Mouse (Mus musculus) MEL (cell line): ENCODE data around the gene Myh1.

Source experiments
- CTCF ChIP-seq, 3 experiments: IDR thresholded peaks in 2 of 3; conservative IDR thresholded peaks in 1 of 3; 2 replicates each; pipeline ENCODE4 v1.5.1; 2011 to 2012; ENCODE audit warnings: low read length in 3 of 3, low read depth in 2 of 3, mild to moderate bottlenecking in 2 of 3, improper control_type of control experiment in 1 of 3, inconsistent platforms in 1 of 3, mixed read lengths in 1 of 3, moderate library complexity in 1 of 3; ENCODE audit not compliant: control insufficient read depth in 1 of 3, insufficient read depth in 1 of 3, poor library complexity in 1 of 3, severe bottlenecking in 1 of 3
- EP300 ChIP-seq, 2 experiments: IDR thresholded peaks; 2 replicates each; pipeline ENCODE4 v1.6.1; 2011; ENCODE audit warnings: improper control_type of control experiment in 2 of 2, low read length in 2 of 2, low read depth in 1 of 2, mild to moderate bottlenecking in 1 of 2
- MAZ ChIP-seq: IDR thresholded peaks from 2 replicates; pipeline ENCODE4 v1.6.1; 2012; ENCODE audit warnings: low read depth, mild to moderate bottlenecking, inconsistent platforms, low read length, improper control_type of control experiment
- POLR2AphosphoS5 ChIP-seq: IDR thresholded peaks from 2 replicates; pipeline ENCODE4 v1.6.1; 2012; ENCODE audit warnings: low read depth, borderline replicate concordance, mild to moderate bottlenecking, inconsistent platforms, low read length, moderate library complexity, mixed read lengths
- ZKSCAN1 ChIP-seq: IDR thresholded peaks from 2 replicates; pipeline ENCODE4 v1.6.1; 2012; ENCODE audit warnings: low read depth, mild to moderate bottlenecking, inconsistent platforms, low read length, improper control_type of control experiment, moderate library complexity

DNA sequence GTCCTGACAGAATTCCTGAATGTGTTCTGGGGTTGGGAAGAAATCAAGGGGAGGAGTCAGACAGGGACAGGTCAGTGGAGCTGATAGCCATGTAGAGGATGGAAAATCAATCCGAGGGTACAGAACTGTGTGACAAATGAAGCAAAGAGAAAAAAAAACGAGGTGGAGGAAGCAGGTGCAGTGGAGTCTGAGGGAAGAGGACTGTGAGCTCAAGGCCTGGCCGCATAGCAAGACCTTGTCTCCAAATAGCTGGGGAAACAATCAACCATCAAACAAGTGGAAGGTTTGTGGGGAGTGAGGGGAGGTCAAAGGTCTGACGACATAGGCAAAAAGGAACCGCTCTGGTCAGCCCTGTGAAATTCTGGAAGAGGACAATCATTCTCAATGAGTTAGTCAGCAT lies 35.0 kb upstream of the Myh1 start:
- TF ChIP-seq EP300 (IDR thresholded peaks at IDR 0.05; ENCODE audit: low read depth in 1 of 2, low read length in 2 of 2) = no peak
- no peak for TF ChIP-seq POLR2AphosphoS5
- TF ChIP-seq ZKSCAN1 = no peak
- TF ChIP-seq CTCF (IDR thresholded peaks at IDR 0.05 in 2 of 3, conservative IDR thresholded peaks at IDR 0.05 in 1 of 3; ENCODE audit: control insufficient read depth in 1 of 3, insufficient read depth in 1 of 3, low read depth in 2 of 3, low read length in 3 of 3, poor library complexity in 1 of 3, severe bottlenecking in 1 of 3) = no peak
- no peak for TF ChIP-seq MAZ
